Mouse (Mus musculus): ENCODE data around the gene Sugct.

DNA sequence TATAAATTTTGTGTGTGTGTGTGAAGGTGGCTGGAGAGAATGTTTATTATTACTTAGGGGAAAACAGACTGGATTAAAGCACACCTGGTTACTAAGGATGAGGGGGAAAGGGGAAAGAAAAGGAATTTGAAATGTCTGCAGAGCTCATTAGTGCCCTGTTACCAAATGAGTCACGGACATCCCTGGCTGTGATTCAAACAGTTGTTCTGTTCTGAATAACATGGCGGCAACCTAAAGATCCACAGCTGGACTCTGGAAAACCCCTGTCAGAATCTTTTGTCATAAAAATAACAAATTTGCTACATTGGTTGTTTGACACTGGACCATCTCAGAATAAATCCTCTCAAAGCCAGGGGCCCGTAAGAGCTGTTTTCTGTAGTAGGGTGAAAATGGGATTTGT, 530.6 kb downstream of the Sugct start:
- TF ChIP-seq POLR2A (IDR thresholded peaks at IDR 0.05; ENCODE audit: insufficient read depth, low read depth, low read length) (no peak), CTCF (IDR thresholded peaks at IDR 0.05; ENCODE audit: insufficient read depth, low read depth, low read length) (no peak)
